Mouse (Mus musculus) brain, adult 10 weeks (tissue): ENCODE measurements around the gene Ago3. TPM values are rescaled to one million over a fixed set of nuclear protein-coding genes. Genes with fewer than 3 reads are reported as not detected.

Experiments
- polyA plus RNA-seq: library from polyadenylated mRNA; stranded (reverse); fragments of 350-450 nt; fragmentation: Illumina TruSeq; extraction: RNeasy Lipid Tissue Mini Kit (QIAGEN cat#74804); gene quantifications from one replicate; pipeline ENCODE4 v1.2.3, GENCODE M21; 2015; ENCODE audit warnings: low read depth, low replicate concordance

Gene Ago3
- 12.3 TPM for polyA plus RNA-seq

DNA sequence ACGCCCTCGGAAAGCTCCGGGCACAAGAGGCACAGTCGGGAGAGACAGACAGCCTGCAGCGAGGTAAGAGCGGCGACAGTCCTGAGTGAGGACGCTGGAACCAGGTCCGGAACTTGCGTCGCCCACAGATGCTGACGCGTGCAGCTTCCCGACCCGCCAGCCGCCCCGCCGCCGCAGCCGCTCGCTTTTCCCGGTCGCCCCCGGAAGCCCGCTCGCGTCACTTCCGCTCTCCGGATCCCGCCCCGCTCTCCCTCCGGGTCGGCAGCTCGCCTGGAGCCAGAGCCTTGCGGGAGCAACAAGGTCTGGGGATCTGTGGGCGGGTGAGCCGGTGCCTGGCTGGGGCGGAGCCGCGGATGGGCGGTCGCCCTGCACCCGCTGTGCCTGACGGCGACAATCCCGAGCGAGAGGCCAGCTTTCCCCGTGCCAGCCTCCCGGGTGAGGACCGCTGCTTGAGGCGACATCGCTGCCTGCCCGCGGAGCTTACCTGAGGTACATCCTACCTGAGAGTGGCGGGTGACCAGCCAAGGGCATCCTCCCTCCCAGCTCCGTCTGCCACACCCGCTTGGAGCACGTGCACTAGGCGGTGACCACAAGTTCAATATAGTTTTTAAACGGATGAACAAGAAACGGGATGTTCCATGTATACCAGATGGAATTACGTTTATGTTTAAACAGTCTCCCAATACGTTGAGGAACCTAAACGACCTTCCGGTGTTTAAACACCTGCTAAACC lies at the start of gene Ago3:
Ago3 (minus strand) TSS at position 210 of the 733 bp plus-strand sequence.

DNA sequence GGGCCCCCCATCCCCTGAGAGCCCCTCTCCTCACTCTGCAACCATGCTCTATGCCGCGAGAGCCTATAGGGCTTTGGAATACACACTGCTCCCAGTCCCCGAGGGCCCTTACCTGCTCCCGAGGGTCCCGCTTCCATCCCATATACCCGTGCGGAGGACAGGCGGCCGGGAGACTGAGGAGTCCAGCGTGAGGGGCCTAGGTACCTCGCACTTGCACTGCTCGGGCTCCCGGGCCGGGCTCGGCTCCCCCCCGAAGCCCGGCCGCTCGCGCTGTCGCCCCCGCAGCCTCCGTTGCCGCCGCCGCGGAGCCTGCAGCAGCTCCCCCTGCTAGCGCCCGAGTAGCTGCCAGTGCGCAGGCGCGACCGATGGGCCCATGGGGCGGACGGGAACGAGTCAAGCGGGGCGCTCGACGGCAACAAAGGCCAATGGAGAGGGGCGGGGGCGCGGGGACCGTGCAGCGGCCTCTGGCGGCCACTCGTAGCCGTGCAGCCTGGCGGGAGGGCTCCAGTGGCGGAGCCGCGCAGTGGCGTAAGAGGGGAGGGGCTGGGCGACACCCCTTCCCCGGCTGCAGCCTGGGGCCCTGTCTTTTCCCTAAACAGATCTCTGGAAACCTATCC lies 39.0 kb upstream of the Ago3 start, which contains the start of gene Ago1:
Ago1 (minus strand) TSS at position 299 of the 617 bp plus-strand sequence.

DNA sequence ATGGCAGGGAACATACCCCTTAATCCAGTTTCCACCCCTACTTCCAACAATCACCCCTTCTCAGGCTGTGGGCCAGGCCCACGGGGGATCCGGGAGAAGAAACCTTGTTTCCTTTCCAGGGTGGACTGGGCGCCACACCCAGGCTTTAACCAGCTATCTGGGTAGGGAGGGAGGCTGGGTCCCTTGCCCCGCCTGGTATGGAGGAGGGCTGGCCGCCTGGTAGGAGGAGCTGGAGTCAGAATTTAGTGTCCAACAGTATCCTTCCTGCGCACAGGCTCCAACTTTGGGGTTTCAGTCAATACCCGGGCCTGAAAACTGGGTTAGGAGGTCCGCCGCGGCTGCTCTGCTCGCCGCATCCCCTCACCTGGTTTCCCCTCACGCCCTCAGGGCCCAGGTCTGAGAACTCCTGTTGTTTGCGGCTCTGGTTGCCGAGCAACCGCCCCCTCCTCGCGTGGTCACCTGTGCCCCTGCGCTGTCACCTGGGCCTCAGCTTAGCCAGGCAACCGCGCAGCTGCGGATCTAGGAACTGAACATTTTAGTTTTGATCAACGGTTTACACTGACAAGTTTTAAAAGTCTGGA lies 104.0 kb downstream of the Ago3 start, which contains the start of gene Tekt2:
Tekt2 (minus strand) TSS at position 408 of the 581 bp plus-strand sequence.

DNA sequence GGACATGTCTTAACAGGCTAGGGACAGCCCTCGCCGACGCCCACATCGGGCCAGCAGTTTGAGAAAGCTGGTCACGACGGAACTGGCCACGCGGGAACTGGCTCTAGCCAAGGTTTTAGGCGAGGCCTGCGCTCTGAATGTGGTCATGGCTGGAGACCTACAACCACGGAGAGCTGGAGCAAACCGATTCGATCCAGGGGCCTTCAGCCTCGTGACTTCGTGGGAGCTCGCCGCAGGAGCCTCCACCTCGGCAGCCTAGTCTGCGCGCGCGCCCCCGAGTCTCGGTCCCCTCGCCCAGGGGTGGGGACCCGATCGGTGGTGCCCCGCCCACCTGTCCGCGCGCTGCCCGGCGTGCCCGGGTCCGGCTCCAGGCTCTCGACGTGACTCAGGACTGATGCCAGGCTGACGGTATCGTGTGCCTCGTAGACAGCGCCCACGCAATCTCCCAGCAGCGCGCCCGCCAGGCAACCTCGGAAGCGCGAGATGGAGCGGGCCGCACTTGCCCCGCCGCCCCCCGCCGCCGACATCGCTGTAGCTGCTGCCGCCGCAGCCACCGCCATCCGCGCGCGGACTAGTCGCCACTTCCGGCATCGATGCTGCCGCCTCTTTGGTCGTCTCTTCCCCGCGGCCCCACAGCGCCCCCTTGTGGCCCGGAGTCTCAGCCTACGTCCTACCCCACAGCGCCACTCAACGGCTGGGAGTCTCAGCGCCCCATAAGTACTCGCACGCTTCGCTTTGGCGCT lies 108.1 kb downstream of the Ago3 start, which contains the start of gene Adprhl2:
Adprhl2 (minus strand) TSS at position 593 of the 743 bp plus-strand sequence.

DNA sequence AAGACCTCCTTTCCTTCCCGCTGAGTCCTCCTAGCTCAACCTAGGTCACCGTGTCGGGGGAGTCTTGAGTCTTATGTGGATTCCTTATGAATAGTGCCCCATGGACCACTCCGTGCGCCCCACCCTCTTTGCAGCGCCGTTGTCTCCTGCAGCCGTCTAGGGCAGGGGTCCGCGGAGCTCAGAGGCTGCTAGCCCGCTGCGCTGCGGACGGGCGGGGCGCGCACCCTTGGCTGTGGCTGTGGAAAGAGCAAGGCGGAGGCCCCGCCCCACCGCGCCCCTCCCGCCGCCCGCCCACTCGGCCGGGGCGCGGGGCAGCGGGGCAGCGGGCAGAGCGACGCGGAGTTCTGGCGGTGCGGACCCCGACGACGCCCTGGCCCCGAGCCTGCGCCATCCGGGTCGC lies 142.9 kb downstream of the Ago3 start, which contains the start of gene Col8a2:
Col8a2 (plus strand) TSS at position 302 of the 400 bp plus-strand sequence.

Other genes starting within 250 kb of the Ago3 start
- gene Thrap3, start 226.8 kb downstream of the Ago3 start, polyA plus RNA-seq: 82.6 TPM
- 148 TPM for gene Map7d1, start 173.2 kb downstream of the Ago3 start, polyA plus RNA-seq
- 121 TPM for gene Trappc3, start 167.2 kb downstream of the Ago3 start, polyA plus RNA-seq
- 3.2 TPM for gene Col8a2, start 142.8 kb downstream of the Ago3 start, polyA plus RNA-seq
- gene Adprhl2, start 107.9 kb downstream of the Ago3 start, polyA plus RNA-seq: 29.6 TPM
- gene Tekt2, start 103.9 kb downstream of the Ago3 start, polyA plus RNA-seq: 3.8 TPM
- 30.6 TPM for gene Ago1, start 39.0 kb upstream of the Ago3 start, polyA plus RNA-seq
- gene Ago4, start 103.9 kb upstream of the Ago3 start, polyA plus RNA-seq: 5.9 TPM
- gene Clspn, start 127.4 kb upstream of the Ago3 start, polyA plus RNA-seq: 2.7 TPM
- gene 5730409E04Rik, start 180.3 kb upstream of the Ago3 start, polyA plus RNA-seq: 93.5 TPM
- 189 TPM for gene Psmb2, start 248.1 kb upstream of the Ago3 start, polyA plus RNA-seq